Comparison of ENCODE assay signal across 8 mouse cellular contexts in the genomic region with DNA sequence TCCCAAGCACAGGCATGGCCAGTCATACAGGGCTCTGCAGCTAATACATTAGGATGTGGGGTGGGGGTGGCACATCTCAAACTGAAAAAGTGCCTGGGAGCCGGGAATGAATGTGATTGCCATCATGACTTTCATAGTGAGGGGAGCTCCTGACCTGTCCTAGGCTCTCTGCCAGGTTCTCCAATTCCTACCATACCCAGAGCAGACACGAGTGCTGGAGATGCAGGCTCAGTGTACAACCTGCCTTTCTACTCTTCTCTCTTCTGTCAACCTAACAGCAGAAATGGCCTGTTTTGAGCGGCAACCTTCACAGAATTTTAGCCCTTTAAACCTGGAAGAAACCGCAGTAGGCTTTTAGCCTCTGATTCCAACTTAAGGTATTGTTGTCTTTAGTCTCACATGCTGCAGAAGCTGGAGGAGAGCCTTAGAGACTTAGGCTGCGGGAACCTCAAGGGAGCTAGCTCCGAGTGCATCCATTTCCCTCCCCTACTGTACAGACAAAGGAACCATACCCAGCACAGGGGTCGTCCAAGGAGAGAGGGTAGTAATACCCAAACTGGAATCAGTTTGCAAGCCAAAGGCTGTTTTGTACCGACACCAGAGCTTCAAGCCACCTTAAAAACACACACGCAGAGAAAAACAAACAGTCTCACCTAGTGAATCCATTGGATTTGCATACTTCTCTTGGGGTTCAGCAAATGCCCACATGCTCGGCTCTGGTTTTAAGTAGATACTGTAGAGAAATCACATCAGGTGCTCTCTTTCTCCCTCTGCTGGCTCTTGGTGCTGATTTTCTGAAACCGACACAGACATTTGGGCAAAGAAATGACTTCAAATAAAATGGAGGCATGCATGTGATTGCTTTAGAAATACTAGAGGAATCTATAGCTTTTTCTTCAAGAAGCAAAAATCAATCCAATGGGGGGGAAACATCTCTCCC.
DNase-seq lines count a peak whose midpoint lies in the region; ATAC-seq and TF ChIP-seq lines count a peak whose summit lies in the region.

No protein-coding gene starts in this region.

- H3K9me3 ChIP-seq in forebrain, embryonic 15.5 days: no peaks in the 10 kb centered on the region

- ATAC-seq in forebrain, embryonic 15.5 days (replicated peaks): peak; percentile 81

- H3K27ac ChIP-seq in forebrain, embryonic 15.5 days (replicated peaks): peak overlapping the region; percentile 90
- H3K27ac ChIP-seq in thymus, adult 2 months (ENCODE audit: control insufficient read depth, insufficient read depth, low read length): no peak overlapping the region

- peak overlapping the region; percentile 34 for H3K4me2 ChIP-seq in forebrain, embryonic 15.5 days (replicated peaks)

- H3K36me3 ChIP-seq in forebrain, embryonic 15.5 days: no peaks in the 10 kb centered on the region
- no peaks in the 10 kb centered on the region for H3K36me3 ChIP-seq in thymus, adult 2 months (ENCODE audit: control insufficient read depth, insufficient read depth, low read length)

- H3K27me3 ChIP-seq in forebrain, embryonic 15.5 days: no peaks in the 10 kb centered on the region
- no peaks in the 10 kb centered on the region for H3K27me3 ChIP-seq in thymus, adult 2 months (ENCODE audit: control insufficient read depth, insufficient read depth, low read length)

- peaks cover 17% of the 10 kb centered on the region for H3K4me1 ChIP-seq in forebrain, embryonic 15.5 days
- H3K4me1 ChIP-seq in thymus, adult 2 months (replicated peaks; ENCODE audit: control insufficient read depth, insufficient read depth, low read length): no peaks in the 10 kb centered on the region

- DNase-seq in heart, adult 11 months: peak; percentile 59
- DNase-seq in heart, adult 18-20 months: no peak
- DNase-seq in adipocyte (ENCODE audit: low spot score): peak; percentile 13
- DNase-seq in left cerebral cortex, adult 18-20 months (ENCODE audit: low spot score in 2 of 2): peak; percentile 65 to 69
- DNase-seq in right cerebral cortex, postnatal 10 days (ENCODE audit: low spot score in 2 of 2): peak; percentile 82 to 84
- no peak for DNase-seq in urinary bladder, postnatal 36 days (ENCODE audit: low spot score in 2 of 2)
- no peak for DNase-seq in thymus, adult 2 months

- H3K4me3 ChIP-seq in forebrain, embryonic 15.5 days: peak overlapping the region; percentile 19; the same call in 1 of the 2 replicates
- no peak overlapping the region for H3K4me3 ChIP-seq in thymus, adult 2 months (ENCODE audit: control insufficient read depth, insufficient read depth, low read length)

- WGBS in forebrain, embryonic 15.5 days: 38% methylated on average over 11 of the region's 11 CpGs
- 50% methylated on average over 11 of the region's 11 CpGs for WGBS in thymus, adult 2 months

- peak overlapping the region; percentile 32; the same call in 1 of the 2 replicates for H3K9ac ChIP-seq in forebrain, embryonic 15.5 days (replicated peaks)

- no peak for TF ChIP-seq CTCF in thymus, adult 2 months (IDR thresholded peaks at IDR 0.05; ENCODE audit: borderline replicate concordance, control insufficient read depth, extremely low read depth, insufficient read depth, low read length, poor library complexity)

- TF ChIP-seq POLR2A in thymus, adult 2 months (IDR thresholded peaks at IDR 0.05; ENCODE audit: control insufficient read depth, extremely low read depth, insufficient read depth, low read length, poor library complexity): no peak

Comparison
In these comparisons a context has a peak if more than half of its experiments do, and no peak if none do; other contexts are left out.
1. DNase-seq: peak in heart, adult 11 months (single experiment), adipocyte (single experiment), left cerebral cortex, adult 18-20 months (2 of 2) and right cerebral cortex, postnatal 10 days (2 of 2); none in heart, adult 18-20 months (0 of 2), urinary bladder, postnatal 36 days (0 of 2) and thymus, adult 2 months (single experiment).